Mouse (Mus musculus): ENCODE measurements at regions not wholly inside any gene's neighbourhood (a gene's known extent, or its start where the extent isn't known, plus 50 kb on each side); places are given as distances from the start of the nearest gene placed in this dataset.

- no peaks in the 10 kb centered on the region for H3K4me1 ChIP-seq (replicated peaks; ENCODE audit: control insufficient read depth in 2 of 2, insufficient read depth in 2 of 2, low read length in 1 of 2)
- no peaks in the 10 kb centered on the region for H3K36me3 ChIP-seq (replicated peaks; ENCODE audit: control insufficient read depth, insufficient read depth, low read depth)
- H3K4me2 ChIP-seq (ENCODE audit: low read depth), result no peak overlapping the region
- 67% methylated on average over 10 of the region's 10 CpGs for WGBS (ENCODE audit: insufficient replicate concordance)
- no peak overlapping the region for H3K9ac ChIP-seq (replicated peaks)
- H3K4me3 ChIP-seq (ENCODE audit: insufficient read depth in 1 of 2, low read depth in 2 of 2, low read length in 2 of 2), result no peak overlapping the region
- no peaks in the 10 kb centered on the region for H3K9me3 ChIP-seq (ENCODE audit: control insufficient read depth, low read length)
- no peak overlapping the region for H3K27ac ChIP-seq
- DNase-seq (ENCODE audit: low read depth in 3 of 3, low spot score in 3 of 3) (no peak), ATAC-seq (ENCODE audit: insufficient read depth) (no peak)
- no peaks in the 10 kb centered on the region for H3K27me3 ChIP-seq (ENCODE audit: control insufficient read depth, insufficient read depth, low read length)
- TF ChIP-seq EP300 (IDR thresholded peaks at IDR 0.05; ENCODE audit: low read depth), result no peak
- no peak for TF ChIP-seq CTCF (IDR thresholded peaks at IDR 0.05; ENCODE audit: low read depth)
These were observed 174.2 kb downstream of the Katnal1 start for GRCm38 (mm10) chr5:148754896-148755295.

DNA sequence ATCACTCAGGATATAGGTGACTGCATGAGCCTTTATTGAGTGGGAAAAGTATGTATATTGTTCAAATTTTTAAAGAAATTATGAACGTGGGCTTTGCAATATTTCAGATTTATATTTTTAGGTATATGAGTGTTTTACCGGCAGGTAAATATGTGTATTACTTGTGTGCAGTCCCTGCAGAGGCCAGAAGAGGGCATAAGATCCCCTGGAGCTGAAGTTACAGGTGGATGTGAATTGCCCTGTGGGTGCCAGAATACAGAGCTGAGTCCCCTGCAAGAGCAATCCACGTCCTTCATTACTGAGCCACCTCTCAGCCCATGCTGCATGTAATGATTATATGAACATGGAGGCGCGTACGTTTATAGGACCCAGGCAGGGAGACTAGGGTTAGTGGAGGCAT is 174.8 kb downstream of the Katnal1 start:
- H3K36me3 ChIP-seq (replicated peaks; ENCODE audit: control insufficient read depth, insufficient read depth, low read depth), result no peaks in the 10 kb centered on the region
- ATAC-seq (ENCODE audit: insufficient read depth) (no peak), DNase-seq (ENCODE audit: low read depth in 3 of 3, low spot score in 3 of 3) (no peak)
- H3K9me3 ChIP-seq (ENCODE audit: control insufficient read depth, low read length), result no peaks in the 10 kb centered on the region
- H3K4me3 ChIP-seq (ENCODE audit: insufficient read depth in 1 of 2, low read depth in 2 of 2, low read length in 2 of 2), result no peak overlapping the region
- TF ChIP-seq EP300 (IDR thresholded peaks at IDR 0.05; ENCODE audit: low read depth) (no peak), CTCF (IDR thresholded peaks at IDR 0.05; ENCODE audit: low read depth) (peak; percentile 8; the same call in 1 of the 2 replicates)
- H3K27ac ChIP-seq, result no peak overlapping the region
- H3K27me3 ChIP-seq (ENCODE audit: control insufficient read depth, insufficient read depth, low read length), result no peaks in the 10 kb centered on the region
- no peak overlapping the region for H3K9ac ChIP-seq (replicated peaks)
- 78% methylated on average over 6 of the region's 6 CpGs for WGBS (ENCODE audit: insufficient replicate concordance)
- H3K4me2 ChIP-seq (ENCODE audit: low read depth), result no peak overlapping the region
- H3K4me1 ChIP-seq (replicated peaks; ENCODE audit: control insufficient read depth in 2 of 2, insufficient read depth in 2 of 2, low read length in 1 of 2), result no peaks in the 10 kb centered on the region

GRCm38 (mm10) chr5:148753457-148753856 is 175.7 kb downstream of the Katnal1 start:
- 58% methylated on average over 4 of the region's 4 CpGs for WGBS (ENCODE audit: insufficient replicate concordance)
- no peak for ATAC-seq (ENCODE audit: insufficient read depth)

GRCm38 (mm10) chr5:148751980-148752379 is 177.1 kb downstream of the Katnal1 start:
- ATAC-seq (ENCODE audit: insufficient read depth) (no peak), DNase-seq (ENCODE audit: low read depth in 3 of 3, low spot score in 3 of 3) (no peak)
- Histone ChIP-seq H3K36me3 (replicated peaks; ENCODE audit: control insufficient read depth, insufficient read depth, low read depth) (no peaks in the 10 kb centered on the region), H3K27ac (no peak overlapping the region), H3K27me3 (ENCODE audit: control insufficient read depth, insufficient read depth, low read length) (no peaks in the 10 kb centered on the region), H3K4me3 (ENCODE audit: insufficient read depth in 1 of 2, low read depth in 2 of 2, low read length in 2 of 2) (no peak overlapping the region), H3K4me1 (replicated peaks; ENCODE audit: control insufficient read depth in 2 of 2, insufficient read depth in 2 of 2, low read length in 1 of 2) (no peaks in the 10 kb centered on the region), H3K9ac (replicated peaks) (no peak overlapping the region), H3K4me2 (ENCODE audit: low read depth) (no peak overlapping the region), H3K9me3 (ENCODE audit: control insufficient read depth, low read length) (no peaks in the 10 kb centered on the region)
- TF ChIP-seq EP300 (IDR thresholded peaks at IDR 0.05; ENCODE audit: low read depth) (no peak), CTCF (IDR thresholded peaks at IDR 0.05; ENCODE audit: low read depth) (no peak)
- WGBS (ENCODE audit: insufficient replicate concordance), result 79% methylated on average over 13 of the region's 13 CpGs

More at GRCm38 (mm10) chr5:148753457-148753856, 175.7 kb downstream of the Katnal1 start:
- no peaks in the 10 kb centered on the region for H3K9me3 ChIP-seq (ENCODE audit: control insufficient read depth, low read length)
- H3K27ac ChIP-seq, result no peak overlapping the region
- TF ChIP-seq CTCF (IDR thresholded peaks at IDR 0.05; ENCODE audit: low read depth) (no peak), EP300 (IDR thresholded peaks at IDR 0.05; ENCODE audit: low read depth) (no peak)
- no peak overlapping the region for H3K4me2 ChIP-seq (ENCODE audit: low read depth)
- H3K27me3 ChIP-seq (ENCODE audit: control insufficient read depth, insufficient read depth, low read length), result no peaks in the 10 kb centered on the region
- H3K36me3 ChIP-seq (replicated peaks; ENCODE audit: control insufficient read depth, insufficient read depth, low read depth), result no peaks in the 10 kb centered on the region
- no peaks in the 10 kb centered on the region for H3K4me1 ChIP-seq (replicated peaks; ENCODE audit: control insufficient read depth in 2 of 2, insufficient read depth in 2 of 2, low read length in 1 of 2)
- no peak for DNase-seq (ENCODE audit: low read depth in 3 of 3, low spot score in 3 of 3)
- no peak overlapping the region for H3K4me3 ChIP-seq (ENCODE audit: insufficient read depth in 1 of 2, low read depth in 2 of 2, low read length in 2 of 2)
- no peak overlapping the region for H3K9ac ChIP-seq (replicated peaks)

GRCm38 (mm10) chr5:148750002-148750734 is 179.0 kb downstream of the Katnal1 start:
- no peak overlapping the region for H3K4me3 ChIP-seq (ENCODE audit: insufficient read depth in 1 of 2, low read depth in 2 of 2, low read length in 2 of 2)
- no peaks in the 10 kb centered on the region for H3K27me3 ChIP-seq (ENCODE audit: control insufficient read depth, insufficient read depth, low read length)
- WGBS (ENCODE audit: insufficient replicate concordance), result 74% methylated on average over 16 of the region's 16 CpGs
- H3K36me3 ChIP-seq (replicated peaks; ENCODE audit: control insufficient read depth, insufficient read depth, low read depth), result no peaks in the 10 kb centered on the region
- no peak overlapping the region for H3K27ac ChIP-seq
- H3K9me3 ChIP-seq (ENCODE audit: control insufficient read depth, low read length), result no peaks in the 10 kb centered on the region
- no peak overlapping the region for H3K4me2 ChIP-seq (ENCODE audit: low read depth)
- H3K9ac ChIP-seq (replicated peaks), result no peak overlapping the region
- DNase-seq (ENCODE audit: low read depth in 3 of 3, low spot score in 3 of 3) (no peak), ATAC-seq (ENCODE audit: insufficient read depth) (no peak)
- H3K4me1 ChIP-seq (replicated peaks; ENCODE audit: control insufficient read depth in 2 of 2, insufficient read depth in 2 of 2, low read length in 1 of 2), result no peaks in the 10 kb centered on the region
- TF ChIP-seq CTCF (IDR thresholded peaks at IDR 0.05; ENCODE audit: low read depth) (no peak), EP300 (IDR thresholded peaks at IDR 0.05; ENCODE audit: low read depth) (no peak)

All from liver, embryonic 14.5 days (tissue).